Comparison of ENCODE assay signal across 9 mouse cellular contexts in genomic region chr13:109519485-109519884, GRCm38 (mm10).
DNase-seq lines count a peak whose midpoint lies in the region; ATAC-seq and TF ChIP-seq lines count a peak whose summit lies in the region.
"Had no signal": no experiment of that assay in that cellular context is flagged by ENCODE, and none has a peak within 500 bp of the region (broad histone marks: within the 10 kb centered on the region; RNA-seq: fewer than 3 reads in every experiment).

No protein-coding gene starts in this region.

- 34% methylated on average over 3 of the region's 3 CpGs for WGBS in heart, embryonic 10.5 days
- WGBS in thymus, adult 2 months: 34% methylated on average over 3 of the region's 3 CpGs

- H3K9me3 ChIP-seq in heart, embryonic 10.5 days: no peaks in the 10 kb centered on the region
- H3K9me3 ChIP-seq: megakaryocyte, embryonic 14.5 days had no signal

- no peaks in the 10 kb centered on the region for H3K27me3 ChIP-seq in heart, embryonic 10.5 days (ENCODE audit: insufficient read depth, poor library complexity, severe bottlenecking)
- H3K27me3 ChIP-seq in thymus, adult 2 months (ENCODE audit: control insufficient read depth, insufficient read depth, low read length): no peaks in the 10 kb centered on the region
- H3K27me3 ChIP-seq: megakaryocyte, embryonic 14.5 days had no signal

- no peak overlapping the region for H3K4me3 ChIP-seq in heart, embryonic 10.5 days
- no peak overlapping the region for H3K4me3 ChIP-seq in thymus, adult 2 months (ENCODE audit: control insufficient read depth, insufficient read depth, low read length)
- H3K4me3 ChIP-seq: megakaryocyte, embryonic 14.5 days had no signal

- TF ChIP-seq CTCF in thymus, adult 2 months (IDR thresholded peaks at IDR 0.05; ENCODE audit: borderline replicate concordance, control insufficient read depth, extremely low read depth, insufficient read depth, low read length, poor library complexity): no peak
- peak; percentile 31; the same call in 1 of the 2 replicates for TF ChIP-seq CTCF in brain, embryonic 14.5 days (IDR thresholded peaks at IDR 0.05; ENCODE audit: borderline replicate concordance, extremely low read depth, insufficient read depth, insufficient read length)

- no peaks in the 10 kb centered on the region for H3K36me3 ChIP-seq in heart, embryonic 10.5 days
- H3K36me3 ChIP-seq in thymus, adult 2 months (ENCODE audit: control insufficient read depth, insufficient read depth, low read length): no peaks in the 10 kb centered on the region

- H3K4me1 ChIP-seq in heart, embryonic 10.5 days: no peaks in the 10 kb centered on the region
- H3K4me1 ChIP-seq in thymus, adult 2 months (replicated peaks; ENCODE audit: control insufficient read depth, insufficient read depth, low read length): no peaks in the 10 kb centered on the region
- H3K4me1 ChIP-seq: megakaryocyte, embryonic 14.5 days had no signal

- ATAC-seq in neutrophil, adult 5-6 weeks (ENCODE audit: extremely low read depth, insufficient number of reproducible peaks, low FRiP score, poor library complexity, severe bottlenecking): 0 out of 2 replicates have a peak, but pooled peaks have one; percentile 23

- peak; percentile 17 for DNase-seq in heart, postnatal 4 days
- no peak for DNase-seq in heart, embryonic 10.5 days (ENCODE audit: low spot score)
- peak; percentile 5 for DNase-seq in thymus, adult 2 months
- DNase-seq in thymus, adult 18-20 months: no peak
- DNase-seq in brain, embryonic 14.5 days (ENCODE audit: low read depth): peak; percentile 63
- DNase-seq in frontal cortex, postnatal 14 days (ENCODE audit: low spot score in 2 of 2): no peak
- no peak for DNase-seq in gastrocnemius, adult 8-10 months (ENCODE audit: low spot score in 2 of 2)

- H3K27ac ChIP-seq in heart, embryonic 10.5 days: no peak overlapping the region
- H3K27ac ChIP-seq in thymus, adult 2 months (ENCODE audit: control insufficient read depth, insufficient read depth, low read length): no peak overlapping the region

- TF ChIP-seq POLR2A in thymus, adult 2 months (IDR thresholded peaks at IDR 0.05; ENCODE audit: control insufficient read depth, extremely low read depth, insufficient read depth, low read length, poor library complexity): no peak
- TF ChIP-seq POLR2A in brain, embryonic 14.5 days (IDR thresholded peaks at IDR 0.05; ENCODE audit: borderline replicate concordance, extremely low read depth, insufficient read depth, insufficient read length, poor library complexity, severe bottlenecking): no peak

Comparison
In these comparisons a context has a peak if more than half of its experiments do, and no peak if none do; other contexts are left out.
1. DNase-seq: peak in heart, postnatal 4 days (single experiment), thymus, adult 2 months (single experiment) and brain, embryonic 14.5 days (single experiment); none in heart, embryonic 10.5 days (single experiment), thymus, adult 18-20 months (0 of 2), frontal cortex, postnatal 14 days (0 of 2) and gastrocnemius, adult 8-10 months (0 of 2).